In genomic region chr12:8301841-8302431, GRCm38 (mm10) we compare ENCODE assay signal across 8 mouse cellular contexts. TPM values are rescaled to one million over a fixed set of nuclear protein-coding genes. Genes with fewer than 3 reads are reported as not detected.
DNase-seq lines count a peak whose midpoint lies in the region; ATAC-seq and TF ChIP-seq lines count a peak whose summit lies in the region.

Gene Gdf7, minus strand, starts transcription at chr12:8301954.

- H3K4me1 ChIP-seq in ES-Bruce4 (ENCODE audit: control insufficient read depth, insufficient read depth, low read length) = peaks cover 2% of the 10 kb centered on the region
- H3K4me1 ChIP-seq in forebrain, embryonic 16.5 days (replicated peaks; ENCODE audit: control insufficient read depth, insufficient read depth, low read length) = peaks cover 22% of the 10 kb centered on the region
- H3K4me1 ChIP-seq in liver, embryonic 14.5 days (replicated peaks; ENCODE audit: control insufficient read depth in 2 of 2, insufficient read depth in 2 of 2, low read length in 1 of 2) = no peaks in the 10 kb centered on the region

- no peak for TF ChIP-seq POLR2A in ES-Bruce4 (IDR thresholded peaks at IDR 0.05; ENCODE audit: insufficient read depth, low read length)

- TF ChIP-seq EP300 in ES-Bruce4 (IDR thresholded peaks at IDR 0.05; ENCODE audit: insufficient read depth, low read depth, low read length) = no peak
- no peak for TF ChIP-seq EP300 in liver, embryonic 14.5 days (IDR thresholded peaks at IDR 0.05; ENCODE audit: low read depth)

- no peak within 1 kb of the TSS for H3K27ac ChIP-seq in ES-Bruce4 (ENCODE audit: insufficient read depth, low read length)
- H3K27ac ChIP-seq in forebrain, embryonic 16.5 days (ENCODE audit: low read length) = no peak within 1 kb of the TSS
- H3K27ac ChIP-seq in liver, embryonic 14.5 days = no peak within 1 kb of the TSS

- H3K27me3 ChIP-seq in ES-Bruce4 (ENCODE audit: control insufficient read depth, insufficient read depth, low read length, poor library complexity, severe bottlenecking) = peaks cover 28% of the 10 kb centered on the region
- peaks cover 78% of the 10 kb centered on the region for H3K27me3 ChIP-seq in forebrain, embryonic 16.5 days (replicated peaks; ENCODE audit: control insufficient read depth, insufficient read depth, low read length)
- peaks cover 75% of the 10 kb centered on the region for H3K27me3 ChIP-seq in liver, embryonic 14.5 days (ENCODE audit: control insufficient read depth, insufficient read depth, low read length)

- H3K4me3 ChIP-seq in ES-Bruce4 (ENCODE audit: low read depth, low read length) = peak within 1 kb of the TSS; percentile 53
- H3K4me3 ChIP-seq in forebrain, embryonic 16.5 days (replicated peaks; ENCODE audit: low read length) = peak within 1 kb of the TSS; percentile 46
- peak within 1 kb of the TSS in 1 of 2 experiments; percentile 28; a peak in 1 of 4 replicates for H3K4me3 ChIP-seq in liver, embryonic 14.5 days (ENCODE audit: insufficient read depth in 1 of 2, low read depth in 2 of 2, low read length in 2 of 2)

- WGBS in forebrain, embryonic 16.5 days = under 1% methylated on average over 42 of the region's 53 CpGs
- 1% methylated on average over 53 of the region's 53 CpGs for WGBS in liver, embryonic 14.5 days (ENCODE audit: insufficient replicate concordance)

- ATAC-seq in frontal cortex, adult (ENCODE audit: low TSS enrichment) = peak; percentile 27; the same call in 1 of the 2 replicates
- ATAC-seq in forebrain, embryonic 16.5 days = peak; percentile 51
- ATAC-seq in liver, embryonic 14.5 days (ENCODE audit: insufficient read depth) = no peak

- H3K4me2 ChIP-seq in forebrain, embryonic 16.5 days (ENCODE audit: low read length) = peak within 1 kb of the TSS; percentile 68
- H3K4me2 ChIP-seq in liver, embryonic 14.5 days (ENCODE audit: low read depth) = peak within 1 kb of the TSS; percentile 32; the same call in 1 of the 2 replicates

- peak; percentile 44 for TF ChIP-seq CTCF in ES-Bruce4 (IDR thresholded peaks at IDR 0.05; ENCODE audit: low read depth, low read length)
- TF ChIP-seq CTCF in liver, embryonic 14.5 days (IDR thresholded peaks at IDR 0.05; ENCODE audit: low read depth) = peak; percentile 5; the same call in 1 of the 2 replicates

- no peaks in the 10 kb centered on the region for H3K36me3 ChIP-seq in ES-Bruce4 (ENCODE audit: control insufficient read depth, insufficient read depth, low read length, poor library complexity, severe bottlenecking)
- H3K36me3 ChIP-seq in forebrain, embryonic 16.5 days (ENCODE audit: control insufficient read depth, insufficient read depth) = no peaks in the 10 kb centered on the region
- no peaks in the 10 kb centered on the region for H3K36me3 ChIP-seq in liver, embryonic 14.5 days (replicated peaks; ENCODE audit: control insufficient read depth, insufficient read depth, low read depth)

- H3K9me3 ChIP-seq in ES-Bruce4 (replicated peaks; ENCODE audit: control insufficient read depth, insufficient read depth, low read length, poor library complexity, severe bottlenecking) = peaks cover 14% of the 10 kb centered on the region
- H3K9me3 ChIP-seq in forebrain, embryonic 16.5 days (ENCODE audit: control insufficient read depth, low read length) = no peaks in the 10 kb centered on the region
- no peaks in the 10 kb centered on the region for H3K9me3 ChIP-seq in liver, embryonic 14.5 days (ENCODE audit: control insufficient read depth, low read length)

- DNase-seq in frontal cortex, postnatal 10 days (ENCODE audit: low spot score in 2 of 2) = no peak
- no peak for DNase-seq in liver, embryonic 14.5 days (ENCODE audit: low read depth in 3 of 3, low spot score in 3 of 3)
- no peak for DNase-seq in urinary bladder, postnatal 25 days (ENCODE audit: low spot score)
- no peak for DNase-seq in spleen, adult 18-20 months
- no peak for DNase-seq in urinary bladder, adult 2 months (ENCODE audit: low spot score)

- peak within 1 kb of the TSS; percentile 68 for H3K9ac ChIP-seq in ES-Bruce4 (ENCODE audit: low read depth, poor library complexity, severe bottlenecking)
- peak within 1 kb of the TSS; percentile 50 for H3K9ac ChIP-seq in forebrain, embryonic 16.5 days (replicated peaks; ENCODE audit: low read depth, low read length)
- no peak within 1 kb of the TSS for H3K9ac ChIP-seq in liver, embryonic 14.5 days (replicated peaks)

RNA-seq across cellular contexts. Expression of gene Gdf7, which starts in this region (rescaled TPM):
- not detected in 2 replicates for polyA plus RNA-seq in ES-Bruce4 (2011; ENCODE audit: insufficient read depth, insufficient read length, low read depth, missing spikeins)
- not detected in 2 replicates for polyA plus RNA-seq in forebrain, embryonic 16.5 days (2015; fragmentation: Nextera tagmentation; extraction: Ambion mirVana)
- not detected in 2 replicates for polyA plus RNA-seq in liver, embryonic 14.5 days (2012; rRNA removed)
- polyA plus RNA-seq in liver, embryonic 14.5 days (2014; fragmentation: Nextera tagmentation; extraction: Ambion mirVana) = not detected in 2 replicates
- polyA plus RNA-seq in urinary bladder, adult 2 months (2012; rRNA removed) = 0.06 TPM in 1 of 2 replicates, not detected in the other

Comparison
In these comparisons a context has a peak if more than half of its experiments do, and no peak if none do; other contexts are left out.
1. Peak in ATAC-seq, H3K4me3 ChIP-seq, H3K9ac ChIP-seq and H3K4me2 ChIP-seq in forebrain, embryonic 16.5 days; RNA of the gene not detected or under 1 TPM.